Mouse (Mus musculus): ENCODE results near the gene Dlst. TPM values are rescaled to one million over a fixed set of nuclear protein-coding genes. Genes with fewer than 3 reads are reported as not detected.
A peak's percentile ranks its signal among the peaks of the same experiment; 100 is the strongest.

Gene Dlst
- polyA plus RNA-seq, 1 experiment from 2014 or later, result 115 TPM

- Histone ChIP-seq H3K27me3 (peaks cover 12% of the 10 kb centered on the region; the same call in 1 of the 2 replicates), H3K27ac (replicated peaks) (no peak overlapping the region), H3K9ac (peak overlapping the region; percentile 22), H3K4me3 (peak overlapping the region; percentile 34), H3K9me3 (no peaks in the 10 kb centered on the region), H3K4me2 (peak overlapping the region; percentile 73), H3K4me1 (replicated peaks) (peaks cover 42% of the 10 kb centered on the region), H3K36me3 (no peaks in the 10 kb centered on the region)
- ATAC-seq (ENCODE audit: low FRiP score, low read depth), result no peak
- WGBS, result 4% methylated on average over 32 of the region's 32 CpGs
Measured at GRCm38 (mm10) chr12:85176846-85177523, 66.4 kb downstream of the Dlst start.

DNA sequence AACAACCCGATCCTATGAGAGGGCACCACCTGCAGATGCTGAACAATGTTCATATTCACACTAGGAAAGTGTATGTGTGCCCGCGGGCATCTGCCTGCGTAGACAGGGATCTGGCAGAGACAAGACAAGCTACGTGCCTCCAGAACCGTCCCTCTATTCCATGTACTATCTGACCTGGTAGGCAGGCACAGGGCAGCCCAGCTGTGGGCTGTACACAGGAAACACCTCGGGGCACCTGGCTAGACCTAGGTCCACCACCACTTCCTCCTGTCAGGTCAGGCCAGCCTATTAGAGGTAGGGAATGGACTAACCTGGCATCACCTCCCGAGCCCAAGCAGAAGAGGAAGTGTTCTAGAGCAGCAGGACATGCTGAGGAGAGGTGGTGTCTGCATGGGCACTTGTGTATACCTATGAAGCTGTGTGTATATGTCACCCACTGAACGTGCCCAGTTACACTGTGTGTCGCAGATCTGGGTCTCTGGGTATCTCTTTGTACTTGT lies 67.2 kb downstream of the Dlst start, which contains the start of gene Pgf:
Pgf (minus strand) TSS at position 51 of the 500 bp plus-strand sequence.
- H3K27me3 ChIP-seq, result peaks cover 12% of the 10 kb centered on the region; the same call in 1 of the 2 replicates
- peaks cover 49% of the 10 kb centered on the region for H3K4me1 ChIP-seq (replicated peaks)
- H3K27ac ChIP-seq (replicated peaks), result no peak within 1 kb of the TSS
- H3K36me3 ChIP-seq, result no peaks in the 10 kb centered on the region
- ATAC-seq (ENCODE audit: low FRiP score, low read depth), result no peak
- H3K4me3 ChIP-seq, result peak within 1 kb of the TSS; percentile 34
- 80% methylated on average over 10 of the region's 10 CpGs for WGBS
- peak within 1 kb of the TSS; percentile 22 for H3K9ac ChIP-seq
- H3K9me3 ChIP-seq, result no peaks in the 10 kb centered on the region
- H3K4me2 ChIP-seq, result peak within 1 kb of the TSS; percentile 73

DNA sequence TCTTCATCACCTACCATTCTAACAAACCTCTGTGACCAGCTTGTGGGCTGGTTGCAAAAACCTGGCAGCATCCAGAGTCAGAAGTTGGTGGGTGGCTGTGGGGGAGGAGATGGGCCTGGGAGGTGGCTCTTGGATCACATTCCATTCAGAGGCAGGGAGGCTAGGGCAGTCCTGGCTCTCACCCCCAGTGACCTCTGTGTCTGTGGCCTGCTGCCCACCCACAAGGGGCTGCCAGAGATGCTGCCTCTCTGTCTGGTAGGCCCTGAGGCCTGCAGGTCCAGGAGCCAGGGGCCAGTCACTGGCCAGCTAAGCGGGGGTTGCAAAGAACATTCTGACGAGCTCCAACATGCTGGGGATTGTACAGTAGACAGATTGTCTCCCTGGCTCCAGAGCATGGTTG lies 67.7 kb downstream of the Dlst start:
- Histone ChIP-seq H3K4me3 (no peak overlapping the region), H3K9ac (no peak overlapping the region), H3K4me2 (no peak overlapping the region), H3K9me3 (no peaks in the 10 kb centered on the region), H3K36me3 (no peaks in the 10 kb centered on the region), H3K27ac (replicated peaks) (no peak overlapping the region), H3K4me1 (replicated peaks) (peaks cover 49% of the 10 kb centered on the region), H3K27me3 (peaks cover 15% of the 10 kb centered on the region; the same call in 1 of the 2 replicates)
- no peak for ATAC-seq (ENCODE audit: low FRiP score, low read depth)
- 77% methylated on average over 2 of the region's 2 CpGs for WGBS

GRCm38 (mm10) chr12:85181475-85182344 lies 71.1 kb downstream of the Dlst start:
- no peaks in the 10 kb centered on the region for H3K9me3 ChIP-seq
- no peak overlapping the region for H3K4me3 ChIP-seq
- H3K27ac ChIP-seq (replicated peaks), result no peak overlapping the region
- no peaks in the 10 kb centered on the region for H3K36me3 ChIP-seq
- peak overlapping the region; percentile 16; the same call in 1 of the 2 replicates for H3K4me2 ChIP-seq
- WGBS, result 16% methylated on average over 17 of the region's 17 CpGs
- peaks cover 23% of the 10 kb centered on the region for H3K4me1 ChIP-seq (replicated peaks)
- H3K27me3 ChIP-seq, result peaks cover 15% of the 10 kb centered on the region; the same call in 1 of the 2 replicates
- ATAC-seq (ENCODE audit: low FRiP score, low read depth), result 0 out of 2 replicates have a peak, but pooled peaks have one; percentile 38
- H3K9ac ChIP-seq, result no peak overlapping the region

- peaks cover 17% of the 10 kb centered on the region for H3K4me1 ChIP-seq (replicated peaks)
- no peak overlapping the region for H3K9ac ChIP-seq
- H3K36me3 ChIP-seq, result no peaks in the 10 kb centered on the region
- peak overlapping the region; percentile 16; the same call in 1 of the 2 replicates for H3K4me2 ChIP-seq
- WGBS, result 1% methylated on average over 8 of the region's 8 CpGs
- peaks cover 11% of the 10 kb centered on the region; the same call in 1 of the 2 replicates for H3K27me3 ChIP-seq
- ATAC-seq (ENCODE audit: low FRiP score, low read depth), result 0 out of 2 replicates have a peak, but pooled peaks have one; percentile 42
- H3K27ac ChIP-seq (replicated peaks), result no peak overlapping the region
- H3K9me3 ChIP-seq, result no peaks in the 10 kb centered on the region
- H3K4me3 ChIP-seq, result no peak overlapping the region
Measured at GRCm38 (mm10) chr12:85182345-85182643, 71.7 kb downstream of the Dlst start.

GRCm38 (mm10) chr12:85182898-85183297 lies 72.3 kb downstream of the Dlst start:
- Histone ChIP-seq H3K27me3 (peaks cover 11% of the 10 kb centered on the region; the same call in 1 of the 2 replicates), H3K9ac (no peak overlapping the region), H3K4me3 (no peak overlapping the region), H3K4me1 (replicated peaks) (peaks cover 14% of the 10 kb centered on the region), H3K4me2 (no peak overlapping the region), H3K9me3 (no peaks in the 10 kb centered on the region), H3K27ac (replicated peaks) (no peak overlapping the region), H3K36me3 (no peaks in the 10 kb centered on the region)
- WGBS, result 52% methylated on average over 5 of the region's 5 CpGs
- ATAC-seq (ENCODE audit: low FRiP score, low read depth), result no peak

GRCm38 (mm10) chr12:85184118-85184517 lies 73.5 kb downstream of the Dlst start:
- Histone ChIP-seq H3K36me3 (no peaks in the 10 kb centered on the region), H3K4me2 (no peak overlapping the region), H3K9ac (no peak overlapping the region), H3K27me3 (peaks cover 6% of the 10 kb centered on the region; the same call in 1 of the 2 replicates), H3K4me1 (replicated peaks) (peaks cover 14% of the 10 kb centered on the region), H3K27ac (replicated peaks) (no peak overlapping the region), H3K9me3 (no peaks in the 10 kb centered on the region), H3K4me3 (no peak overlapping the region)
- WGBS, result 76% methylated on average over 5 of the region's 5 CpGs
- no peak for ATAC-seq (ENCODE audit: low FRiP score, low read depth)

Other genes starting within 250 kb of the Dlst start
- gene Ltbp2, start 234.3 kb upstream of the Dlst start, polyA plus RNA-seq (2015; fragmentation: Nextera tagmentation; extraction: Ambion mirVana), result 0.26 and 0.39 TPM in 2 replicates
- 80.9 and 85.9 TPM in 2 replicates for gene Fcf1, start 139.9 kb upstream of the Dlst start, polyA plus RNA-seq (2015; fragmentation: Nextera tagmentation; extraction: Ambion mirVana)
- gene Arel1, start 139.9 kb upstream of the Dlst start, polyA plus RNA-seq (2015; fragmentation: Nextera tagmentation; extraction: Ambion mirVana), result 30.8 and 31.1 TPM in 2 replicates
- gene Ylpm1, start 114.5 kb upstream of the Dlst start, polyA plus RNA-seq (2015; fragmentation: Nextera tagmentation; extraction: Ambion mirVana), result 29.2 and 32.2 TPM in 2 replicates
- 1.6 and 2.1 TPM in 2 replicates for gene Prox2, start 74 bp upstream of the Dlst start, polyA plus RNA-seq (2015; fragmentation: Nextera tagmentation; extraction: Ambion mirVana)
- gene Rps6kl1, start 40.4 kb downstream of the Dlst start, polyA plus RNA-seq (2015; fragmentation: Nextera tagmentation; extraction: Ambion mirVana), result 32.9 and 35.7 TPM in 2 replicates
- gene Pgf, start 67.0 kb downstream of the Dlst start, polyA plus RNA-seq (2015; fragmentation: Nextera tagmentation; extraction: Ambion mirVana), result 8.7 and 8.9 TPM in 2 replicates
- 75.1 and 79.6 TPM in 2 replicates for gene Eif2b2, start 108.6 kb downstream of the Dlst start, polyA plus RNA-seq (2015; fragmentation: Nextera tagmentation; extraction: Ambion mirVana)
- gene Mlh3, start 159.8 kb downstream of the Dlst start, polyA plus RNA-seq (2015; fragmentation: Nextera tagmentation; extraction: Ambion mirVana), result 7.9 and 8.4 TPM in 2 replicates
- 51.3 and 56.1 TPM in 2 replicates for gene Acyp1, start 177.6 kb downstream of the Dlst start, polyA plus RNA-seq (2015; fragmentation: Nextera tagmentation; extraction: Ambion mirVana)
- gene Zc2hc1c, start 177.8 kb downstream of the Dlst start, polyA plus RNA-seq (2015; fragmentation: Nextera tagmentation; extraction: Ambion mirVana), result 1.7 and 2.2 TPM in 2 replicates
- gene Nek9, start 228.5 kb downstream of the Dlst start, polyA plus RNA-seq (2015; fragmentation: Nextera tagmentation; extraction: Ambion mirVana), result 12.4 TPM in 2 replicates